Mouse (Mus musculus) G1E (cell line): ENCODE data around the gene Actn1.

Source experiments
- CTCF ChIP-seq: IDR thresholded peaks from 2 replicates; pipeline ENCODE4 v1.5.1; 2012; ENCODE audit warnings: low read depth, low read length, inconsistent platforms, mixed read lengths
- GATA1 ChIP-seq: IDR thresholded peaks from 2 replicates; pipeline ENCODE4 v1.6.1; 2012; ENCODE audit warnings: borderline replicate concordance, low read length, inconsistent platforms, mixed read lengths

DNA sequence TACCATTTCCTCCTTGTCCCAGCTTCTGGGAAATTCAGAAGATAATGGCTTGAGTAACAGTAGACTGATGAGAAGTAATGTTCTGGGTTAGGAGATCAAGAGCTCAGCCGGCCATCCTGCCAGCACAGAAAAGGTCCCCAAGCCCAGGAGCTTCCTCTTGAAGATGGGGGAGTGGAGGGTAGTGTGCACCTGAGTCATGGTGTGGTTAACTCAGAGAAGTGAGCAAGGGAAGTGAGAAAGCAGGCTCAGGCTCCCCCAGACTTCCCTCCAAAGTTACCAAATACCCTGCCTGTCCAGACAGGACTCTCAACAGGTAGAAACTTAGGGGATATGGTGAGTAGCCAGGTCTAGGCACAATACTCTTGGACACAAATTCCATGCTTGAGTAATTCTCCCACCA is 24.9 kb downstream of the Actn1 start:
- no peak for TF ChIP-seq CTCF
- TF ChIP-seq GATA1 = no peak
